Mouse (Mus musculus): ENCODE measurements around the gene Ubash3a.

Ubash3a gene

DNA sequence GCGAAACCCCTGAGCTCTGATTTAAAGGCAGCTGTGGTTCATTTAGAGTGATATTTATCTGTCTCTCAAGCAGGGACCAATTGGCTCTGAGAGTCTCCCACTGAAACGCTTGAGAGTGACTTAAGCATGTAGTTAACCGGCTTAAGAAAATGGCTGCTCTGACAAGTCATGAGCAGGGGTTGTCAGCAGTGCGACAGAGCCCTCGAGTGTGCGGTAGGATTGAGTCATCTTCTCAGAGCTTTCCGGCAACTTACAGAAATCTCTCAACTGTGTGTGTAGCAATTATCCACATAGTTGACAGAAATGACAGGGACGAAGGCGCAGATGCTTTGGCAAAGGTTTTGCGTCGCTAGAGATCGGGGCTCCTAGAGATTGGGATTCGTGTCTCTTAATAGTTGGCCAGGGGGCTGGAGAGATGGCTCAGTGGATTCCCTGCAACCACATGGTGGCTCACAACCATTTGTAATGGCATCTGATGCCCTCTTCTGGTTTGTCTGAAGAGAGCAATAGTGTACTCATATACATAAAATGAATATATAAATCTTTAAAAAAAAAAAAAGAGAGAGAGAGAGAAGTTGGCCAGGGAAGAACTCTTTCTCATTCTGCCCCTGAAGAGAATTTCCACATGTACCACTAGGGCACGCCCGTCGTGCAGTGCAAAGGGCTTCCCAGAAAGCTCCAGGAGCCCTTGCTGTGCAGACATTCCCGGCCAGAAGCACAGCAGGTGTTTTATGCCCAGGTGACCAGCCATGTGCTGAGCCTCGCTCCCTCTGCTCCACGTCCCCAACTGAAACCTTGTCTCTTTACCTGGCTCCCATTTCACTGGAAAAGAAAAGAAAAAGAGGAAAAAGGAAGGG is 74.4 kb downstream of the Ubash3a start:
- no peak for DNase-seq

DNA sequence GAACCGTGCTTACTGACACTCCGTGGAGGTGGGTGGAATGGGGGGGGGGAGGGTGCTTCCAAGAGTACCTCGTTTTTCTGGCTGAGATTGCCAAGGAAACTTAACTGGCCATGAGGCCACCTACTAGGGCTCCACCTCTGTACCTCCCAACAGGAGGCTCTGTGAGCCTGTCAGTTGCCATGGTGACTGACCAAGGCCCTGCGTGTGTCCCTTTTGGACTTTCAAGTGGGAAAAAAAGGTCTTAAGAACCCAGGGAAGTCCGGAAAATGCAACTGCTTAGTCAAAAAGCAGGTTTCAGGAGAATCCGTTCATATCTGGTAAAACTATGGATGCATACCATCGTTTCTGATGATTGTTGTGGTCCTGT is 75.0 kb downstream of the Ubash3a start:
- DNase-seq = no peak

DNA sequence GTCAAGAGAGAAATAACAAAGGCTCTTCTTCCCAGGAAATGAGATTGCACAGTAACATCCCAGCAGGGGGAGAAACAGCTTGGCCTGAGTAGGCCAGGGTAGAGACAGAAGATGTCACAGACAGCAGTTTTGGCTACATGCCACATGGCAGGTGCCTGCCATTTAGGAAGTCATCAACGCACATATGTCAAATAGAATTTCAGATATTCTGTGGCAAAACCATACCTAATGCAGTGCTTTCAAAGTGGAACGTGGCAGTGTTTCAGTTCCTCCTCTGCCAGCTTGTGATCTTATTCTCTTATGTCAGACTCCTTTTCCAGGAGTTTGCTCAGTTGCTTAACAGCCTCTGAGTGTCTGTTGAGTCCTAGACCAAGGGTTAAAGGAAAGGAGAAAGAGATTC is 78.2 kb downstream of the Ubash3a start:
- DNase-seq = no peak

DNA sequence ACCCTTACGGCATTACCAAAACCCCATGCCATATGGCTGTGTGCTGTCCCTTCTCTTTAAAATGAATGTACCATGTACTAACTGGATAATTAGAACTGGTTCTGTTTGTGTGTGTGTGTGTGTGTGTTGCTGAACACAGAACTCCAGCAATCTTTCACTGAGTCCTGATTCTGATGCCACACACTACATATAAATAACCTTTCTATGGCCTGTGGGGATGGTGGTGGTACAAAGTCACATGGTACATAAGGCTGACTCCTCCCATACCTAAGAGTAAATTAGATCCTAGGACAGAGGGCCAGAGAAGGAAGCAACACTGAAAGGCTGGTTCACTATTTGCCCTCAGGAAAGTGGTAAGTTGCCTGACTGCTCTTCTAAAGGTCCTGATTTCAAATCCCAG is 78.8 kb downstream of the Ubash3a start, which contains the start of gene Slc37a1:
Slc37a1 (plus strand) TSS at position 301 of the 400 bp plus-strand sequence.
- DNase-seq = no peak

DNA sequence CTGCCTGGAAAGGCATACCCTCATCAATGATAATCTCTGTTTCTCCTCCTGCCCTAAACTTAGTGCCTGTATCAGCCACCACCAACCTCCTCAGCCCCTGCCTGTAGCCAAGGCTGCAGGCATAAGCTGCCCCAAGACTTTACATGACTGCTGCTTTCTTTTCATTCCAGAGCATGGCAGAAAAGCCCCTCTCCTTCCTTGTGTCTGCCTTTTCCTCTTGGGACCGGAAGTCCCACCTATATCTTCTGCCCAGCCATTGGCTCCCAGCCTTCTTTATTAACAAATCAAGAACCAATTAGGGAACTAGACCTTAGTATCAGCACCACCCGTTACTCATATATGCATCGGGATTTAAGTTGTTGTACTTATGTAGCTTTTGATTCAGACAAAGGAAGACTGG is 79.5 kb downstream of the Ubash3a start:
- DNase-seq = no peak

DNA sequence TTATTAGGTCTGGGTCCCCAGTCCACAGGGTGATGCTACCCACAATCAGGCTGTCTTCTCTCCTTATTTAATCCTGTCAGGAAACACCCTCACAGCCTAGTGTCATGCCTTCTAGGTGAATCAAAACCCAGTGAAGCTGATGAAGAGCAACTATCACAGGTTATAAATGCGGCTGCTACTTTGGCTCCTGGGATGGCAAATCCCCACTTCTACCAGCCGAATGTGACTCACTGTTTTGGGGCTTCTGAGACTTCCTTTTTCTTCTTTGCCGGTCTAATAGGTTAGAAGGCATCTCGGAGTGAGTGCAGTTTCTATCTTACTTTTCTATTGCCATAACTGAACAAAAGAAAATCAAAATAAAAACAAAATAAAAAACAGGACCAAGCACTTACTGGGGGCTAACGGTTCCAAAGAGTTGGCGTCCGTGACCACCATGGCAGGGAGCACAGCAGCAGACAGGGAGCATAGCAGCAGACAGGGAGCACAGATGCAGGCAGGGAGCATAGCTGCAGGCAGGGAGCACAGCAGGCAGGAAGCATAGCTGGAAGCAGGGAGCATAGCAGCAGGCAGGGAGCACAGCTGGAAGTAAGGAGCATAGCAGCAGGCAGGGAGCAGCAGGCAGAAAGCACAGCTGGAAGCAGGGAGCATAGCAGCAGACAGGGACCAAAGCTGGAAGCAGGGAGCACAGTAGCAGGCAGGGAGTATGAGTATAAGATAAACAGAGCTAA is 81.5 kb downstream of the Ubash3a start:
- DNase-seq = no peak

DNA sequence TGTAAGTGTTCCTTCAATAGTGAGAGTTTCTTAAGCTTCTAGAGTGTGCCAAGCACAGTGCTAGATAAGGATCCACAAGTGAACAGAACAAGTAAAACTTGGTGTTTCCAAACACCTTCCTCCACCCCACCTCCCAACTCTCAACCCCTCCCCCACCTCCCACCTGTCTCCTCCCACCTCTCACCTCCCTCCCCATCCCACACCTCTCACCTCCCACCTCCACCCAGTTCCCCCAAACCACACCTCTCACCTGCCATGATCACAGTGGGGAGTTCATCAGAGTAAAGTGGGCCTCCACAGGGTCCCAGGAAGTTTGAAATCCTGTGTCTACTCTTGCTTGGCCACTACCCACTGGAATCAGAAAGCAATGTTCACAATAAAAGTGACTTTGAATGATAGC is 82.6 kb downstream of the Ubash3a start:
- no peak for DNase-seq

DNA sequence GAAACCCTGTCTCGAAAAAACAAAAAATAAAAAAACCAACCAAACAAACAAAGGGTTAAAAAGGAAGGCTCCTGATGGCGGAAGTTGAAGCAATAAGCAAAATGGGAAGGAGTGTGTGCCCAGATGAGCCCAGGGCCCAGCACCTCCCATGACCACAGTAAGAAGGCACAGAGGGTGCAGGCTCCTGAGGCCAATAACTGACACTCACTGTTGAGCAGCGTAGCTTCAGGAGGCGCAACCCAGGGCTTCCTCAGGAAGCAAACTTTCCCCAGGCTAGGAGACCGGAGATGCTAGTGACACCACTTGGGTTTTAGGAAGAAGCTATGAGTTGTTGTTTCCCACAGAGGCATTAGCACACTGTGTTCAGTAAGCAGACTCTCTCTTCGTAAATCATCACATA is 83.2 kb downstream of the Ubash3a start:
- DNase-seq = no peak

DNA sequence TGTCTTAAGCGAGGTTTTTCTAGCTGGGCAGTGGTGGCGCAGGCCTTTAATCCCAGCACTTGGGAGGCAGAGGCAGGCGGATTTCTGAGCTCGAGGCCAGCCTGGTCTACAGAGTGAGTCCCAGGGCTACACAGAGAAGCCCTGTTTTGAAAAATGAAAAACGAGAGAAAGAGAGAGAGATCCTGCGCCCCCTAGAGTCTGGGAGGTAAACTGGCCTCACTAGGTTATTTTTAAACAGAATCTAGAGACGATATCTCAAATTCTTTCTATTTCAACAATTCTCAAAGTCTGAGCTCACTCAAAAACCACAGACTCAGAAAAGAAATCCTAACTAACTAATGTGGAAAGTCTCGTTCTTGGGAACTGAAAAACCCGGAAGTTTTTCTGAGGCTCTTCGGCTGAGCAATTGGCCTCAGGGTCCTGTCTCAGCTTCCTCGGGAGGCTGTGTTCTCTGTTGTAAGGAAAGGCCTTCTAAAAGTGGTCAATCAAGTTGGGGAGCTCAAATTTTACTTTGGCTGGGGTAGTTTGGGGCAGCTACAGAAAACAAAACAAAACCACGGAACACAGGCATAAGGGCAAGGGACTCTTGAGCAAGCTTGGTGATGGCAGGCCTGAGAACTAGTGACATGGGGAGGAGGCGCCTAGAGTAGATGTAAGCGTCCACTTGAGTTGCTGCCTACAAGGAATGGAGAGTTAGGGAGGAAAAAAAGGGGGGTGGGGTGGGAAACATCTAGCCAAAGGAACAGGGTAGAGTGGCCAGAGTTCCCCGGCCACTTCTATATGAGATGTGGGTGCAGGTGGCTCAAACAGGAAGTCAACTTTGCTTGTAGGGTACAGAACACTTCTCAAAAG is 86.9 kb downstream of the Ubash3a start:
- peak; percentile 70 for DNase-seq

DNA sequence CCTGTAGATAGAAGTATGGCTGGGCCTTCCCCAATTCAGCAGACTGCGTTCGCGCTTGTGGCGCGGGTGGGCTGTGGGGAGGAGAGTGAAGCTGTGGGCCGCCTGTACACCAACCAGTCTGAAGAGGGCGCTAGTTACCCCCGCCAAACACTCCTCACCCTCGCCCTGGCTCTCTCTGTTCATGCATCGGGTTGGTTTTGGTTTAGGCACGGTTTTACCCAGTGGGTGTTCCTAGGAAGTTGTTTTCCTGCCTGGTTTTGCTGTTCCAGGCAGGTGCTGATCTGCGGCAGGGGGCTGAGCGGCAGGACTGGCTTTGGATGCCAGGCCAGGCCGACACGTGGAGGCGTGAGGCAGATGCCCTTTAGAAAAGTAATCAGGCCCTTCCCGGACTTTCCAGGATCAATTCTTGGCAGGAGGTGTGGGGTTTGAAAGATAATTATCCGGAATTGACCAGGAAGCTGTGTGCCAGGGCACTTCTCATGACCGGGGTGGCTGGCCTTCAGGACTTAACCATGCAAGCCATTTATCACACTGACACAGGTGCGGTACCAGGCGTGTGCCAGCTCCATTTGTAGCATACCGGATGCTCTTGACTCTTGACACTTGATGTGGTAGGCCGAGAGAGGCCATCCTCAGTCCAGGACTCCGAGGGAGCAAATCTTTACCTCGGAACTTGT is 87.7 kb downstream of the Ubash3a start:
- DNase-seq = peak; percentile 83

DNA sequence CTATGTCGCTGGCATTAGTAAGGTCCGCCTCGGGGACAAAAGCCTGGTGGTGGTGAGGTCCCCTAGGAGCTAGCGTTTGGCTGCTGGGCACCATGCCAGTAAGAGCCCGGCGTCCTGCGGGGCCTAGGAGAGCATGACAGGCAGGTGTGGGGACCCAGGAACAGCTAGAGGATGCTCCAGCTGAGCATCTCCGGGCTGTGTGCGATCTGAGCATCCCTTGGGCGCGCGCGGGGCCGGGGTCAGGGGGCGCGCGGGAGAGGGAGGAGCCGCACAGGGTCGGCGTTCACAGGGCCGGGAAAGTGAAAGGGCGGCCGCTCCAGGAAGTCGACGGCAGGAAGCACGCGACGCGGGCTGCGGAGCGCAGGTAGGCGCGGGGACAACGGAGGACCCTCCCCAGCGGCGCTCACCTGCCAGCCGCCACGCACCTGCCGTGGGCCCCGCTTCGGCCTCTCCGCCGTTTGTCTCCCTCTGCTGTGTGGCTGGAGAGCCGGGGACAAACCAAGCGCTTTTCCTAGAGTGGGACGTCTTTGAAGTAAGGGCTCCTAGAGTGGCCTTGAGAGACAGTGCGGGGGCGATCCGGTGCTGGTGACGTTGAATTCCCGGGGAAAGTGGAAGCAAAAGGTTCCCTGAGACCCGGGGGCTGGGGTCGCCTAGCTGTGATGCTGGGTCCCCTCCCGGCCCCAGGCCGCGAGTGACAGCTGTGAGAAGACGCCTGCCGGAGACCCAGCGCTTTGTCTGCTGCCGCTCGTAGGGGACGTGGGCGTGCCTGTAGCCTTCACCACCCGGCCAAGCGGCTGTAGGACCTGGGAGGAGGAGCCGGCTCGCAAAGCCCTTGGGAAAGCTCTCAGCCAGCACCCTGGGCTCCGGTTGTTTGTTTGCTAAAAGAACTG is 88.5 kb downstream of the Ubash3a start:
- peak; percentile 91 for DNase-seq
